Mouse (Mus musculus): ENCODE measurements around the gene Rnf227. TPM values are rescaled to one million over a fixed set of nuclear protein-coding genes. Genes with fewer than 3 reads are reported as not detected.
A peak's percentile ranks its signal among the peaks of the same experiment; 100 is the strongest.

Rnf227 gene
- polyA plus RNA-seq, 1 experiment from 2014 or later = 146 TPM

- no peak for ATAC-seq
- Histone ChIP-seq H3K27me3 (peaks cover 21% of the 10 kb centered on the region), H3K4me3 (replicated peaks) (no peak overlapping the region), H3K9me3 (no peaks in the 10 kb centered on the region), H3K36me3 (no peaks in the 10 kb centered on the region), H3K9ac (replicated peaks) (peak overlapping the region; percentile 71; the same call in 1 of the 2 replicates), H3K4me1 (replicated peaks) (peaks cover 18% of the 10 kb centered on the region), H3K27ac (peak overlapping the region; percentile 90), H3K4me2 (replicated peaks) (peak overlapping the region; percentile 66)
- WGBS = 37% methylated on average over 8 of the region's 8 CpGs
These were observed 7.5 kb upstream of the Rnf227 start for GRCm38 (mm10) chr11:69332713-69333253.

GRCm38 (mm10) chr11:69333922-69334321, 6.3 kb upstream of the Rnf227 start:
- Histone ChIP-seq H3K27me3 (peaks cover 17% of the 10 kb centered on the region), H3K4me2 (replicated peaks) (no peak overlapping the region), H3K9ac (replicated peaks) (no peak overlapping the region), H3K4me3 (replicated peaks) (no peak overlapping the region), H3K27ac (no peak overlapping the region), H3K36me3 (no peaks in the 10 kb centered on the region), H3K4me1 (replicated peaks) (peaks cover 18% of the 10 kb centered on the region), H3K9me3 (no peaks in the 10 kb centered on the region)
- no peak for ATAC-seq
- WGBS = 68% methylated on average over 3 of the region's 3 CpGs

GRCm38 (mm10) chr11:69334796-69335195, 5.5 kb upstream of the Rnf227 start:
- no peaks in the 10 kb centered on the region for H3K9me3 ChIP-seq
- peaks cover 19% of the 10 kb centered on the region for H3K27me3 ChIP-seq
- no peaks in the 10 kb centered on the region for H3K36me3 ChIP-seq
- peaks cover 21% of the 10 kb centered on the region for H3K4me1 ChIP-seq (replicated peaks)
- H3K4me3 ChIP-seq (replicated peaks) = no peak overlapping the region
- no peak overlapping the region for H3K27ac ChIP-seq
- 77% methylated on average over 4 of the region's 4 CpGs for WGBS
- no peak overlapping the region for H3K9ac ChIP-seq (replicated peaks)
- no peak for ATAC-seq
- H3K4me2 ChIP-seq (replicated peaks) = no peak overlapping the region

GRCm38 (mm10) chr11:69346441-69346840, 6.2 kb downstream of the Rnf227 start:
- WGBS = 90% methylated on average over 20 of the region's 26 CpGs
- H3K9me3 ChIP-seq = no peaks in the 10 kb centered on the region
- H3K9ac ChIP-seq (replicated peaks) = no peak overlapping the region
- H3K27ac ChIP-seq = no peak overlapping the region
- no peak overlapping the region for H3K4me3 ChIP-seq (replicated peaks)
- H3K4me1 ChIP-seq (replicated peaks) = peaks cover 8% of the 10 kb centered on the region
- no peaks in the 10 kb centered on the region for H3K27me3 ChIP-seq
- H3K36me3 ChIP-seq = peaks cover 88% of the 10 kb centered on the region
- ATAC-seq = no peak
- no peak overlapping the region for H3K4me2 ChIP-seq (replicated peaks)

- H3K27me3 ChIP-seq = no peaks in the 10 kb centered on the region
- no peak overlapping the region for H3K9ac ChIP-seq (replicated peaks)
- H3K4me3 ChIP-seq (replicated peaks) = no peak overlapping the region
- ATAC-seq = no peak
- peaks cover 100% of the 10 kb centered on the region for H3K36me3 ChIP-seq
- no peak overlapping the region for H3K4me2 ChIP-seq (replicated peaks)
- no peaks in the 10 kb centered on the region for H3K9me3 ChIP-seq
- H3K4me1 ChIP-seq (replicated peaks) = no peaks in the 10 kb centered on the region
- H3K27ac ChIP-seq = no peak overlapping the region
- WGBS = 97% methylated on average over 5 of the region's 5 CpGs
These were observed 16.3 kb downstream of the Rnf227 start for GRCm38 (mm10) chr11:69356544-69356943.

GRCm38 (mm10) chr11:69357690-69358089, 17.4 kb downstream of the Rnf227 start:
- Histone ChIP-seq H3K9me3 (no peaks in the 10 kb centered on the region), H3K9ac (replicated peaks) (no peak overlapping the region), H3K4me3 (replicated peaks) (no peak overlapping the region), H3K36me3 (peaks cover 100% of the 10 kb centered on the region), H3K4me1 (replicated peaks) (no peaks in the 10 kb centered on the region; the same call in none of the 2 replicates), H3K4me2 (replicated peaks) (no peak overlapping the region), H3K27me3 (no peaks in the 10 kb centered on the region), H3K27ac (no peak overlapping the region)
- 94% methylated on average over 12 of the region's 12 CpGs for WGBS
- no peak for ATAC-seq

GRCm38 (mm10) chr11:69362021-69362420, 21.8 kb downstream of the Rnf227 start:
- Histone ChIP-seq H3K4me1 (replicated peaks) (peaks cover 29% of the 10 kb centered on the region), H3K27ac (no peak overlapping the region)
- no peak for ATAC-seq

GRCm38 (mm10) chr11:69362479-69362878, 22.2 kb downstream of the Rnf227 start:
- no peak for ATAC-seq
- no peak overlapping the region for H3K4me2 ChIP-seq (replicated peaks)
- no peak overlapping the region for H3K4me3 ChIP-seq (replicated peaks)
- H3K27me3 ChIP-seq = no peaks in the 10 kb centered on the region
- peaks cover 34% of the 10 kb centered on the region for H3K4me1 ChIP-seq (replicated peaks)
- H3K27ac ChIP-seq = no peak overlapping the region
- H3K9ac ChIP-seq (replicated peaks) = no peak overlapping the region
- 93% methylated on average over 2 of the region's 2 CpGs for WGBS
- no peaks in the 10 kb centered on the region for H3K9me3 ChIP-seq
- H3K36me3 ChIP-seq = peaks cover 68% of the 10 kb centered on the region

More at GRCm38 (mm10) chr11:69362021-69362420, 21.8 kb downstream of the Rnf227 start:
- no peak overlapping the region for H3K4me3 ChIP-seq (replicated peaks)
- H3K36me3 ChIP-seq = peaks cover 73% of the 10 kb centered on the region
- no peaks in the 10 kb centered on the region for H3K9me3 ChIP-seq
- WGBS = 66% methylated on average over 7 of the region's 7 CpGs
- H3K4me2 ChIP-seq (replicated peaks) = no peak overlapping the region
- no peak overlapping the region for H3K9ac ChIP-seq (replicated peaks)
- no peaks in the 10 kb centered on the region for H3K27me3 ChIP-seq

- peak overlapping the region; percentile 100 for H3K27ac ChIP-seq
- peaks cover 41% of the 10 kb centered on the region for H3K4me1 ChIP-seq (replicated peaks)
- peak overlapping the region; percentile 99 for H3K9ac ChIP-seq (replicated peaks)
- no peaks in the 10 kb centered on the region for H3K9me3 ChIP-seq
- 51% methylated on average over 8 of the region's 8 CpGs for WGBS
- peaks cover 49% of the 10 kb centered on the region for H3K36me3 ChIP-seq
- ATAC-seq = no peak
- H3K4me2 ChIP-seq (replicated peaks) = peak overlapping the region; percentile 96
- no peaks in the 10 kb centered on the region for H3K27me3 ChIP-seq
- 0 out of 2 replicates have a peak overlapping the region, but pooled peaks have one; percentile 7 for H3K4me3 ChIP-seq (replicated peaks)
These were observed 24.1 kb downstream of the Rnf227 start for GRCm38 (mm10) chr11:69364376-69364775.

- H3K9me3 ChIP-seq = no peaks in the 10 kb centered on the region
- H3K27me3 ChIP-seq = no peaks in the 10 kb centered on the region
- ATAC-seq = peak; percentile 65
- 3% methylated on average over 6 of the region's 6 CpGs for WGBS
- peak overlapping the region; percentile 96 for H3K4me2 ChIP-seq (replicated peaks)
- peak overlapping the region; percentile 99 for H3K9ac ChIP-seq (replicated peaks)
- peak overlapping the region; percentile 100 for H3K27ac ChIP-seq
- peaks cover 44% of the 10 kb centered on the region for H3K4me1 ChIP-seq (replicated peaks)
- H3K4me3 ChIP-seq (replicated peaks) = 0 out of 2 replicates have a peak overlapping the region, but pooled peaks have one; percentile 7
- H3K36me3 ChIP-seq = peaks cover 44% of the 10 kb centered on the region
These were observed 24.6 kb downstream of the Rnf227 start for GRCm38 (mm10) chr11:69364910-69365309.

GRCm38 (mm10) chr11:69365722-69366121, 25.5 kb downstream of the Rnf227 start:
- H3K4me1 ChIP-seq (replicated peaks) = peaks cover 49% of the 10 kb centered on the region
- peak overlapping the region; percentile 95 for H3K4me3 ChIP-seq (replicated peaks)
- 21% methylated on average over 6 of the region's 6 CpGs for WGBS
- H3K4me2 ChIP-seq (replicated peaks) = peak overlapping the region; percentile 96
- H3K27me3 ChIP-seq = no peaks in the 10 kb centered on the region
- H3K27ac ChIP-seq = peak overlapping the region; percentile 100
- ATAC-seq = peak; percentile 5; the same call in 1 of the 2 replicates
- peaks cover 36% of the 10 kb centered on the region for H3K36me3 ChIP-seq
- H3K9ac ChIP-seq (replicated peaks) = peak overlapping the region; percentile 99
- no peaks in the 10 kb centered on the region for H3K9me3 ChIP-seq

- Histone ChIP-seq H3K4me3 (replicated peaks) (peak overlapping the region; percentile 95), H3K27me3 (no peaks in the 10 kb centered on the region), H3K9me3 (no peaks in the 10 kb centered on the region), H3K27ac (peak overlapping the region; percentile 100), H3K4me1 (replicated peaks) (peaks cover 55% of the 10 kb centered on the region), H3K4me2 (replicated peaks) (peak overlapping the region; percentile 96), H3K36me3 (peaks cover 30% of the 10 kb centered on the region), H3K9ac (replicated peaks) (peak overlapping the region; percentile 99)
- peak; percentile 83 for ATAC-seq
- WGBS = under 1% methylated on average over 26 of the region's 26 CpGs
These were observed 26.0 kb downstream of the Rnf227 start for GRCm38 (mm10) chr11:69366157-69366854.
